Mouse (Mus musculus) limb, embryonic 10.5 days (tissue): ENCODE results near the gene Ptpre. TPM values are rescaled to one million over a fixed set of nuclear protein-coding genes. Genes with fewer than 3 reads are reported as not detected.

Experiments
- DNase-seq: peaks from one replicate; pipeline ENCODE4 v3.0.0-alpha.2; 2017; ENCODE audit warnings: low spot score
- H3K27ac ChIP-seq: fragments of 300-500 bp; sonication (generic); 2 replicates; pipeline ENCODE4 v1.5.1; 2016; ENCODE audit warnings: mild to moderate bottlenecking
- H3K27me3 ChIP-seq: fragments of 300-500 bp; sonication (generic); 2 replicates; pipeline ENCODE4 v1.6.1; 2016; ENCODE audit warnings: low read depth, mild to moderate bottlenecking; ENCODE audit not compliant: poor library complexity, severe bottlenecking
- H3K36me3 ChIP-seq: fragments of 300-500 bp; sonication (generic); 2 replicates; pipeline ENCODE4 v1.6.1; 2016; ENCODE audit warnings: mild to moderate bottlenecking, moderate library complexity
- H3K4me1 ChIP-seq: fragments of 300-500 bp; sonication (generic); 2 replicates; pipeline ENCODE4 v1.6.1; 2016
- H3K4me3 ChIP-seq: fragments of 300-500 bp; sonication (generic); 2 replicates; pipeline ENCODE4 v1.5.1; 2016; ENCODE audit warnings: mild to moderate bottlenecking, moderate library complexity
- H3K9me3 ChIP-seq: fragments of 300-500 bp; sonication (generic); replicated peaks from 2 replicates; pipeline ENCODE4 v1.6.1; 2016; ENCODE audit warnings: mild to moderate bottlenecking
- WGBS: fragments of 180-500 bp; shearing (Covaris S2); methylation state at CpG from one replicate; pipeline ENCODE4 v1.1.7; 2016; 5-methylcytosine and 5-hydroxymethylcytosine counted together
- polyA plus RNA-seq: library from polyadenylated mRNA; unstranded; fragments of >200 nt; fragmentation: Nextera tagmentation; extraction: Ambion mirVana; gene quantifications from 2 replicates; pipeline ENCODE4 v1.2.1, GENCODE M21; 2016

Gene Ptpre
- polyA plus RNA-seq, 1 experiment from 2014 or later: 0.64 TPM

GRCm38 (mm10) chr7:135650061-135650460 is 112.8 kb downstream of the Ptpre start:
- Histone ChIP-seq H3K9me3 (no peaks in the 10 kb centered on the region), H3K36me3 (no peaks in the 10 kb centered on the region), H3K4me3 (no peak overlapping the region), H3K27ac (no peak overlapping the region), H3K4me1 (peaks cover 17% of the 10 kb centered on the region), H3K27me3 (no peaks in the 10 kb centered on the region)
- no peak for DNase-seq
- WGBS: 90% methylated on average over 5 of the region's 5 CpGs

GRCm38 (mm10) chr7:135651831-135652511 is 114.7 kb downstream of the Ptpre start:
- Histone ChIP-seq H3K27me3 (no peaks in the 10 kb centered on the region), H3K9me3 (no peaks in the 10 kb centered on the region), H3K27ac (0 out of 2 replicates have a peak overlapping the region, but pooled peaks have one; percentile 16), H3K4me1 (peaks cover 17% of the 10 kb centered on the region), H3K36me3 (no peaks in the 10 kb centered on the region), H3K4me3 (no peak overlapping the region)
- 73% methylated on average over 18 of the region's 18 CpGs for WGBS
- no peak for DNase-seq

- H3K4me1 ChIP-seq: peaks cover 17% of the 10 kb centered on the region
- no peaks in the 10 kb centered on the region for H3K27me3 ChIP-seq
- DNase-seq: no peak
- WGBS: 75% methylated on average over 11 of the region's 11 CpGs
- no peaks in the 10 kb centered on the region for H3K36me3 ChIP-seq
- no peak overlapping the region for H3K27ac ChIP-seq
- no peak overlapping the region for H3K4me3 ChIP-seq
- H3K9me3 ChIP-seq: no peaks in the 10 kb centered on the region
Observed at GRCm38 (mm10) chr7:135652781-135653180, 115.5 kb downstream of the Ptpre start.

- WGBS: 90% methylated on average over 7 of the region's 7 CpGs
- H3K27me3 ChIP-seq: no peaks in the 10 kb centered on the region
- DNase-seq: no peak
- H3K4me1 ChIP-seq: peaks cover 17% of the 10 kb centered on the region
- no peak overlapping the region for H3K4me3 ChIP-seq
- no peaks in the 10 kb centered on the region for H3K36me3 ChIP-seq
- no peak overlapping the region for H3K27ac ChIP-seq
- H3K9me3 ChIP-seq: no peaks in the 10 kb centered on the region
Observed at GRCm38 (mm10) chr7:135653601-135654000, 116.3 kb downstream of the Ptpre start.

GRCm38 (mm10) chr7:135654288-135654687 is 117.0 kb downstream of the Ptpre start:
- WGBS: 92% methylated on average over 6 of the region's 6 CpGs
- Histone ChIP-seq H3K27me3 (no peaks in the 10 kb centered on the region), H3K9me3 (no peaks in the 10 kb centered on the region), H3K4me1 (peaks cover 17% of the 10 kb centered on the region), H3K4me3 (no peak overlapping the region), H3K27ac (no peak overlapping the region), H3K36me3 (no peaks in the 10 kb centered on the region)
- no peak for DNase-seq

- WGBS: 87% methylated on average over 4 of the region's 4 CpGs
- no peak overlapping the region for H3K4me3 ChIP-seq
- H3K27me3 ChIP-seq: no peaks in the 10 kb centered on the region
- H3K27ac ChIP-seq: no peak overlapping the region
- no peaks in the 10 kb centered on the region for H3K9me3 ChIP-seq
- H3K4me1 ChIP-seq: peaks cover 17% of the 10 kb centered on the region
- no peaks in the 10 kb centered on the region for H3K36me3 ChIP-seq
- no peak for DNase-seq
Observed at GRCm38 (mm10) chr7:135655113-135655512, 117.8 kb downstream of the Ptpre start.

GRCm38 (mm10) chr7:135658150-135658549 is 120.9 kb downstream of the Ptpre start:
- Histone ChIP-seq H3K4me3 (no peak overlapping the region), H3K4me1 (no peaks in the 10 kb centered on the region), H3K27ac (no peak overlapping the region), H3K36me3 (no peaks in the 10 kb centered on the region), H3K9me3 (no peaks in the 10 kb centered on the region), H3K27me3 (no peaks in the 10 kb centered on the region)
- no peak for DNase-seq
- WGBS: 92% methylated on average over 7 of the region's 7 CpGs

- Histone ChIP-seq H3K27me3 (no peaks in the 10 kb centered on the region), H3K4me3 (no peak overlapping the region), H3K9me3 (no peaks in the 10 kb centered on the region), H3K36me3 (no peaks in the 10 kb centered on the region), H3K27ac (no peak overlapping the region), H3K4me1 (no peaks in the 10 kb centered on the region)
- 88% methylated on average over 5 of the region's 5 CpGs for WGBS
- no peak for DNase-seq
Observed at GRCm38 (mm10) chr7:135659314-135659935, 122.1 kb downstream of the Ptpre start.

- Histone ChIP-seq H3K9me3 (no peaks in the 10 kb centered on the region), H3K27me3 (no peaks in the 10 kb centered on the region), H3K4me3 (no peak overlapping the region), H3K4me1 (no peaks in the 10 kb centered on the region), H3K36me3 (no peaks in the 10 kb centered on the region), H3K27ac (no peak overlapping the region)
- DNase-seq: no peak
Observed at GRCm38 (mm10) chr7:135660314-135660713, 123.0 kb downstream of the Ptpre start.

GRCm38 (mm10) chr7:135664211-135664610 is 126.9 kb downstream of the Ptpre start:
- H3K27ac ChIP-seq: no peak overlapping the region
- WGBS: 81% methylated on average over 7 of the region's 7 CpGs
- H3K4me3 ChIP-seq: no peak overlapping the region
- H3K36me3 ChIP-seq: no peaks in the 10 kb centered on the region
- H3K4me1 ChIP-seq: 0 out of 2 replicates have a peak, but pooled peaks cover 3% of the 10 kb centered on the region
- H3K27me3 ChIP-seq: no peaks in the 10 kb centered on the region
- DNase-seq: no peak
- H3K9me3 ChIP-seq: no peaks in the 10 kb centered on the region

- Histone ChIP-seq H3K27ac (no peak overlapping the region), H3K4me1 (0 out of 2 replicates have a peak, but pooled peaks cover 3% of the 10 kb centered on the region), H3K27me3 (no peaks in the 10 kb centered on the region), H3K36me3 (no peaks in the 10 kb centered on the region), H3K9me3 (no peaks in the 10 kb centered on the region), H3K4me3 (no peak overlapping the region)
- no peak for DNase-seq
- 89% methylated on average over 2 of the region's 2 CpGs for WGBS
Observed at GRCm38 (mm10) chr7:135666314-135666713, 129.0 kb downstream of the Ptpre start.

- Histone ChIP-seq H3K4me3 (no peak overlapping the region), H3K9me3 (no peaks in the 10 kb centered on the region), H3K4me1 (0 out of 2 replicates have a peak, but pooled peaks cover 3% of the 10 kb centered on the region), H3K36me3 (no peaks in the 10 kb centered on the region), H3K27ac (no peak overlapping the region), H3K27me3 (no peaks in the 10 kb centered on the region)
- 40% methylated on average over 16 of the region's 16 CpGs for WGBS
- DNase-seq: peak; percentile 58
Observed at GRCm38 (mm10) chr7:135668852-135669739, 131.8 kb downstream of the Ptpre start.

GRCm38 (mm10) chr7:135673576-135673975 is 136.3 kb downstream of the Ptpre start:
- 68% methylated on average over 3 of the region's 3 CpGs for WGBS

More at GRCm38 (mm10) chr7:135673576-135673975, 136.3 kb downstream of the Ptpre start:
- no peaks in the 10 kb centered on the region for H3K36me3 ChIP-seq
- H3K27me3 ChIP-seq: no peaks in the 10 kb centered on the region
- H3K9me3 ChIP-seq: no peaks in the 10 kb centered on the region
- no peak overlapping the region for H3K27ac ChIP-seq
- DNase-seq: no peak
- H3K4me1 ChIP-seq: no peaks in the 10 kb centered on the region
- no peak overlapping the region for H3K4me3 ChIP-seq
